Mouse (Mus musculus): ENCODE measurements around the gene Vmac.

Vmac gene

DNA sequence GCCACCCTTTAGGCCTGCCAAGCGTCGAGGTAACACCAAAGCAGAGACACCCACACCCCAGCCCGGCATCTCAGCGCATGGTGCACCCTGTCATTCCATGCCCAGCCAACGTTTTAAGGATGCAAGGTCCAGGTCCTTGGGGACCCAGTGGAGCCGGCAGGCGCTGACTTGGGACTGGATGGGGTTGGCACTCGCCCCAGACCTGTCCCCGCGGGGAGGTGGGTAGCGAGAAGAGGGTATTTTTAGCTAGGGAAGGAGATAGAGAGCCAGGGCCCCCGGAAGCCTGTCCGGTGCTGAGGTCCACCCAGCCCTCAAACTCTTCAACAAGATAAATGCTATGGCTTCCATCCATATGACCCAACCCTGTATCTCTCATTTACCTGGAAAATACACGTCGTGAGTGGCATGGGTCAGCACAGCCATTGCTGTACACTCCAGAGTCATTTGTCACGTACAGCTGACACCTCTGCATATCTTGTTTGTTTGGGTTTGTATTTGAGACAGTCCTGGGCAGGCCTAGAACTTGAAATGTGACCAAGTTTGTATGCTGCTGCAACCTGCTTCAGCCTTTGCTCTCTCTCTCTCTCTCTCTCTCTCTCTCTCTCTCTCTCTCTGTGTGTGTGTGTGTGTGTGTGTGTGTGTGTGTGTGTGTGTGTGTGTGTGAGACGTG, 22.4 kb upstream of the Vmac start:
- no peak for DNase-seq (ENCODE audit: low spot score in 2 of 2)

DNA sequence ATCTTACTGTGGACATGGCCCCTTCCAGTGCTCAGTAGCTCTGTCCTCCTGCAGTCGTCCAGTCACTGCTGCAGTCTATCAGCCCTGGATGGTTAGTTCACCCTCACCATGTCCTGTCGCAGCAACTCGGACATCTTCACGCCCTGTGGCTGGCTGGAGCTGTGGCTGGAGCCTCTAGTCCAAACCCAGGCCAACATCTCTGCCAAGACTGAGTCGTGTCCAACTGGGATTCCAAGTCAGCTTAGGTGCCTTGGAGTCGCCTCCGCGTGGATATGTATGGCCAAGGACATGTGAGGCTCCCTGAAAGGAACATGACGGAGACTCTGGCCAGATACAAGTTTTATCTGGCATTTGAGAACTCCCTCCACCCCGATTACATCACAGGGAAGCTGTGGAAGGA, 20.4 kb upstream of the Vmac start:
- DNase-seq (ENCODE audit: low spot score in 2 of 2) = no peak

DNA sequence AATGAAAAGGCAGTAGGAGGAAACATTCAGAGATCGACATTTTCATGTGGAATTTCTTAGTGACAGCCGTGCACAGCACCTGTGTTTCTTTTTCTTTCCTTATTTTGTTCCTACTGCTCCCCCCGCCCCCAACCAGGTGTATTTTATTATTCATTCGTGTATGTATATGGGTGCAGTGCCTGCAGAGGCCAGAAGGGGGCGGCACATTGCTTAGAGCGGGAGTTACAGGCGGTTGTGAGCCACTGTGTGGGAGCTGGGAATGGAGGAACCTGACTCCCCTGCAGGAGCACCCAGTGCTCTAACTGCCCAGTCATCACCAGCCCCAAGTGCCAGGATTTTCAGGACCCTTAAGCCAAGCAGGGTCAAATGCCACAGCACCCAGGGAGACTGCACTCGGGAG, 18.7 kb upstream of the Vmac start:
- no peak for DNase-seq (ENCODE audit: low spot score in 2 of 2)

DNA sequence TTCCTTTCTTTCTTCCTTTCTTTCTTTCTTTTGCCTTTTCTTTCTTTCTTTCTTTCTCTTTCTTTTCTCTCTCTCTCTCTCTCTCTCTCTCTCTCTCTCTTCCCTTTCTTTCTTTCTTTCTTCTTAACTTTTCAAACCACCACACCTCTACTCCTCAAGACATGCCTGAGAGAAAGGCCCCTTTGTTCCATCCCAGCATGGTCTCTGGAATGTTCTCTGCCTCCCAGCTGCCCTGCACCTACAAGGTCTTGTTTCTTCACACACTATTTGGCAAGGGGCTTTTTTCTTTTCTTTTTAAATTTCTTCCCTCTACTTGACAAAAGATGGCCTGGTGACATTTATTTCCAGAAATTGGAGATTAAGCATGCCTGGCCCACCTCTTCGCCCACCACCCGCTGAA, 11.8 kb upstream of the Vmac start:
- no peak for DNase-seq (ENCODE audit: low spot score in 2 of 2)

DNA sequence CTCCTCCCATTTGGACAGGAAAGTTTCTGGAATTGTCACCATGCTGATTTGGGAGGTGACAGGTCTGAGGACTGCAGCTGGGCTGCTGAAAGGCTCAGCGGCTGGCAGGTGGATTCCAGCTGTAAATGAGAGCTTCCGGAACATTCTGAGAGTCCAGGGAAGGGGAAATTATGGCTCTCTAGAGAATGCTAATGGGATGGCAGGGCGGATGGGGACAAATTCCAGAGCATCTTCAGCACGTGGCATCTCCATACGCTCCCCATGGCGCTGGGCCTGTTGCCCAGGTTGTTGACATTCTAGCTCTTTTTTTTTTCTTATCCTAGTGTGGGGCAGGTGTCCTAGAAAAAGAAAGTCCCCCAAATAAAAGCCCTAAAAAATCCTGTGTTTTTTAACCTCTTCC, 11.3 kb upstream of the Vmac start:
- peak in 1 of 2 experiments; percentile 48 for DNase-seq (ENCODE audit: low spot score in 2 of 2)

DNA sequence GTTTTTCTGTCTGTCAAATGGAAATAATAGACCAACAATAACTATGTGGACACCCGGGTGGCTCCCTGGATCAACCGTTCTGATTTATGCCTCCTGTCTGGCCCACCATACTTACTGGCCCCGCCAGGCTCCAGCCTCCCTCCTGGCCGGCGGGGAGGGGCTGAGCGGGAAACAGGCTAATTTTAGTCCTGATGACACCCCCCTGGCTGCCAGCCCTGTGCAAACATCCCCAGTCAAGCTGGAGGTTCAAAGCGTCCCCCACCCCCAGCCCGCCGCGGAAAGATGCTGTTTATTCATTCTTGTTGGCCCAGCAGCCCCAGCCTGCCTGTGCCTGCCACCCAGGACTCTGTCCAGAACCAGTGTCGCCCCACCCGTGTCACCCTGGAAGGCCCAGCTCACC, 10.3 kb upstream of the Vmac start:
- peak; percentile 40 to 56 for DNase-seq (ENCODE audit: low spot score in 2 of 2)

DNA sequence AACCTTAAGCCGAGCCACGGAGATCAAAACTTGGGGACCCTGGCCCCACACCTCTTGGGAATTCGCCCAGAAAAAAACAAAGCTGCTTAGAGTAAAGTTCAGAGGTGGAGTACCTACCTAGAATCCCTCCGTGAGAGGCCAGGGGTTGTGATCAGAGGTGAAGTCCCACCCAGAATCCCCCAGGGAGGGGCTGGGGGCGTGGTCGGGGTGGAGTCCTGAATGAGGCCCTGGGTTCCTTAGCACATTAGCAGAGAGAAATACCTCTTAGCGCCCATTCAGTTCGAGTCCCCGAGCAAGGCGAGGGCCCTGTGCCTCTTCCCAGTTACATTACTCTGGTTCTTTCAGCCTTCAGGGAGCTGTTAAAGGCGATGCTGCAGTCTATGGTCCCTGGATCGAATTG, 9.8 kb upstream of the Vmac start:
- DNase-seq (ENCODE audit: low spot score in 2 of 2) = no peak

DNA sequence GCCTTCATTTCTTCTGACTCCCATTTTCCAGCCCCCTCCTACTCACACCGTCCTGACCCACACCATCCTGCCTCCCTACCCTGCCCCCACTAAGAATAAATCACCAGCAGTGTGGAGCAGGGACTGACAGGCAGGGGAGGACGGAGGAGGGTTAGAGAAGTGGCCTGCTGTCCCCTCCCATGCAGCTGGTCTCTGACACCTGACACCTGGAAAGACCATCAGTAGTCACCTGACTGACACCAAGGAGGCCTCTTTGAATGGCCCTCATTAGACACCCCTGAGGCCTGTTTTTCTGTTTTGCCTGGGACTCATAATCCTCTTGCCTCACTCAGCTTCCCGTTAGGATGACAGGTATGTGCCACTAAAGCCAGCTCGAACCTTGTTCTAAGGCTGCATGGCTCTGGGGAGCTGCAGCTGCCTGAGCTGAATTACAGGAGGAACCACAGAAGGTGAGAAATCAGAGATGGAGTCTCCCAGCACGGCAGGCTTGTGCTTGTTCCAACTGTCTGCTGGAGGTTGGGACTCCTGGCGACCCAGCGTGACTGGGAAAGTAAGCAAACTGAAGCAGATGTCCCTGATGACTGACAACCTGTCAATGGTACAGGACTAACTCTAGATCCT, 9.3 kb upstream of the Vmac start:
- peak in 1 of 2 experiments; percentile 38 for DNase-seq (ENCODE audit: low spot score in 2 of 2)

DNA sequence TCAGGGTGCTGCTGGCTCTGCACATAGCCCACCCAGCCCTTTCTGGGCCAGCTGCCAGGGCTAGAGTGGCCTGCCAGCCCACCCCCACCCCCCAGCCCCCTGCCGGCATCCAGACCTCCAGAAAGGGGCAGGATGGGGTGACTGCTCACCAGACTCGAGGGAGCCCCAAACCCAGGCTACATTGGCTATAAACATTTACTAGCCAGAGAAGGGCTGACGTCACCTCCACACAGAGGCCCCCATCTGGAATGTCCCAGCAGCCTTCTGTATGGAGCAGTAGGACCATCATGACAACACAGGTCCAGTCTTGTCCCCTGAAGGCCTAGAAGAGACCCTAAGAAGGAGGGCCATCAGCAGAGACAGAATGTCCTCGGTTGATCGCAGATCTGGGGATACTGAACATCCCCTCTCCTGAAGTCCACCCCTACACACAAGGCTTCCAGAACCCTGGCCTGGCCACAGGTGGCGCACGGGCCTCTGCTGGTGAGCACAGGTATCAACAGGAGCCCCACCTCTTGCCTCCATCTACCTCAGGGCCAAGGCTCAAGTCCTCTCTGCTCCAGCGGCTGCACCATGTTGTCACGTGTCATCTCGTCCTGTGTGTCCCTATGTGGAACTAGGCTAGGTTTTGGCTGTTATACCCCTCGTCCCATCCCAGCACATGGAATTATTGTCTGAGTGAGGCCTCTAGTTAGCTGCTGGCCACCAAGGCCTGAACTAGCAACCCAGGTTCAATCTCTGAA, 5.8 kb upstream of the Vmac start:
- DNase-seq (ENCODE audit: low spot score in 2 of 2) = no peak

DNA sequence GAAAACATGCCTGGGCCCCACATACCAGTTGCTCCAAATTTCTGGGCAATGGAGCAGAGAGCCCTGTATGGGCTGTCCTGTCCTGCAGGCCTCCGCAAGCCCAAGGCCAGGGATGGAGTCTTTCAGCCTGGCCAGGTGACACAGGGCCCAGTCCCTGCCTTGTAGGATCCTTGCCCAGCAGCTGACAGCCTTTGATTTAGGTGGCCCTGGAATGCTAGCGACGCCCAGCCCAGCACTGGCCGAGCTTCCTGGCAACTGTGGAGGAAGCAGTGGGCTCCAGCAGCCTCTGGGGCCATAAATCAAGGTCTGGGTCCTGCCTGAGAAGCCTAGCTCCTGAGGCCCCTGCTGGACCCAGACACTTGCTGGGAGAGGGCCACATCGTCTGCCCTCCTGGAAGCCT, 4.6 kb upstream of the Vmac start:
- no peak for DNase-seq (ENCODE audit: low spot score in 2 of 2)

DNA sequence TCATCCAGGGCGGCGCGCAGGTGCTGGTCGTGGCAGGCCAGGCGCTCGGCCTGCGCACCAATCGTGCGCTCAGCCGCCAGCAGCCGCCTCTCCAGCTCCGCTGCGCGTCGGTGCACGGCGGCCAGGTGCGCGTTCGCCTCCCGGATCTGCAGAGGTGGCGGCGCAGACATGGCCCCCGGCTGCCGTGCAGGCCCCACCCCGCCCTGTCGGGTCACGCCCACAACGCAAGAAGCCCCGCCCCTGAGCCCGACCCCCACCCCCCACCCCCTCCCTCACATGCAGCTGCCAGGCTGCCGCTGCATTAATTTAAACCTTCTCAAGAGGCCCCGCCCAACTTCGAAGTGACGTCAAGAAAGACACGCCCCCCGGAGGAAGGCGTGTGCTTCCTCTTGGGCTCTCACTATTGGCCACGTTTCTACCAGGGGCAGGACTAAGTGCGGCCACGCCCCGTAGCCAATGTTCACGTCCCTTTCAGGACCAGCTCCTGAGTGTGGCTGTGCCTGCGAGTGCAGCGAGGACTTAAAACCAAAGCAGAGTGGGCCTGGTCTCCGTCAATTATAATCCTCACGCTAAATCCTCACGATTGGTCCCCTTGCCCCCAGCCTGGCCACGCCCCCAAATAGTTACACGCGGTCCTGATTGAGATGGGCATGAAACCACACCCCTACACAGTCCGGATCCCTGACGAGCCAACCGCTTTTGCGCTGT, 1.0 kb downstream of the Vmac start:
- DNase-seq (ENCODE audit: low spot score in 2 of 2) = peak; percentile 98 to 99

DNA sequence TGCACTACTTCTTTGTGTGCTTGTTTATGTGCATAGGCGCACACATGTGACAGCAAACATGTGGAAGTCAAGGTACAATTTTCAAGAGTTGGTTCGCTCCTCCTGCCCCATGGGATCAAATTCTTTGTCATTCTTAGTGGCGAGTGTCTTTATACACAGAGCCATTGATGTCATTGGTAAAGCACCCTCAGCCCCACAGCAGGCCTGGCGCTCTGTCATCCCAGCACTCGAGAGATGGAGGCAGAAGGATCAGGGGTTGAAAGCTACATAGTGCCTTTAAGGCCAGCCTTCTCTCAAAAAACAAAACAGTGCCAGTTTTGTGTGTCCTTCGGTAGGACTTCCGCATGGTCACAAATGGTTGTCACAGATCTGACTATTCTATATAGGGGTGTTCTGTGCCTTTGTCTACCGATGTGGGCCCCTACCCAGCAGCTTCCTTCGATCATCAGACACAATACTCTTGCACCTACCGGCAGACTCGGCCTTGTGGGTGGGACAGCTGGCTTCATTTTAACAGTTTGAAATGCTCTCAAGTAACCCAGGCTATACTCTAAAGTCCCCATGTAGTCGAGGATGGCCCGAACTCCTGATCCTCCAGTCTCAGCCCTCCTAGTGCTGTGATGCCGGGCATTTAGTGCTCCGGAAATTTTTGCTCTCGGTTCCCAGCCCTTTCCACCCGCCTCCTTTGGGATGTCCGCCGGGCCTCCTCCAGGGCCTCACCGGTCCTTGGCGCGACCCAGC, 1.7 kb downstream of the Vmac start:
- DNase-seq (ENCODE audit: low spot score in 2 of 2) = no peak

DNA sequence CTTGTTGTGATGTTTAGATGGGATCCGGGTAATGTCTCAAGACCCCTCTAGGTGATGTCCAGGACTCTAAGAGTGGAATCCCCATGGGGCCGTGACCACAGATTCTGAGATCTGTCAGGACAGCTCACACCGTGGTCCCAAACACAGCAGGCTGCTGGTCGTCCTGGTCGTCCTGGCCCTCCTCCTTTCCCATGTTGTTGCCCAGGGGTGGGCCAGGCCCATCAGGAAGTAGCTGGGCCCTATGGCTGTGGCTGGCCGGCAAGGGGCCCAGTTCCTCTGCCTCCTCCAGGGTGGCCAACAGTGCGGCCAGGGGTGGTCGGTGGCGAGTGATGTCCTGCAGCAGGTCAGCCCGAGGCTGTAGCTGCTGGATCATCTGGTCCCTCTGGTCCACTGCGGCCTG, 2.5 kb downstream of the Vmac start:
- DNase-seq (ENCODE audit: low spot score in 2 of 2) = no peak

DNA sequence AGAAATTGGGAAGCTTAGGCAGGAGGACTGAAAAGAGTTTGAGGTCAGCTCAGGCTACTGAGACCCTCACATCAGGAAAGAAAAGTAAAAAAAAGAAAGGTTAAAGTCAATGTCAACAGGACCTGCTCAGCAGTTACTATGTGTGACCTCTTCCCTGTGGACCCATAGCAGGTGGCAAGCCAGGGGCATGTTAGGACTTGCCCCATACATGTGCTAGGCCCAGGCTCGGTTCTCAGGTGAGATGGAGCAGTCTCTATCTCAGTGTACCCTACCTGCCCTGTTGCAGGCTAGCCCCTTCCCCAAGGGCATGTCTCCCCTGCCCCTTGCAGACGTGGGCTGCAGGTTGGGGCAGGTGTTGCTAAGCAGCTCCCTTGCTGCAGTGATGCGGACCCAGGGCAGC, 8.1 kb downstream of the Vmac start:
- DNase-seq (ENCODE audit: low spot score in 2 of 2) = no peak

DNA sequence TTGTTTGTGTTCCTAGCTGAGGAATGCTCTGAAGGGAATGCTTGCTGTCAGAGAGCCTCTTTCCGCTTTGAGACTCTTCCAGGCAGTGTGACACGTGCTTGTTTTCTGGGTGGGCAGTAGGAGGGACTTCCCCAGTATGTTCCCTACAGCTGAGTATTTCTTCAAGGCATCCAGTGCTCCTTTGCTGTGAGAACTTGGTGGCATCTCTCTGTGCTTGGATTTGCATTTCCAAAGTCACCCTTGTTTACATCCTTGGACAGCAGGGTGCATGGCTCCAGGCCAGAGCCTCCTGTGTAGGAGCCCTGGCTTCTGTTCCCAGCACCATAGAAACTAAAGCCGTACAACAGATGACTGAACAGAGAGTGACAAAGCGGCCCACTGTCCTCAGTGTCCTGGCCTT, 9.1 kb downstream of the Vmac start:
- no peak for DNase-seq (ENCODE audit: low spot score in 2 of 2)

DNA sequence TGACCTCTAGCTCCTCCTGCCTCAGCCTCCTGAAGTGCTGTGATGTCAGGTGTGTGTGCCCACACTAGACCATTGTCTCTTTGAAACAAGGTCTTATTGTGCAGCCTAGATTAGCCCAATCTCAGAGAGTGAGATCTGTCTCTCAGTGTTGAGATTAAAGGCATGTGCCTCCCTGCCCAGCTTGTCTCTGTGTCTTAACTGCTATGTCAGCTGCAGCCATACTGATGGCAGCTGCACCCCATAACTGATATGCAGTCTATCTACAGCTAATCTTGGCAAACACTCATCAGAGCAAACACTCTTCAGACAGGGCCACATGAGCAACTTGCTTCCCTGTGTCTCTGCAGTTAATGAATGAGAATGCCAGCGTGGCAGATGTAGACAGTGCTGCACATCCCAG, 11.3 kb downstream of the Vmac start:
- no peak for DNase-seq (ENCODE audit: low spot score in 2 of 2)

DNA sequence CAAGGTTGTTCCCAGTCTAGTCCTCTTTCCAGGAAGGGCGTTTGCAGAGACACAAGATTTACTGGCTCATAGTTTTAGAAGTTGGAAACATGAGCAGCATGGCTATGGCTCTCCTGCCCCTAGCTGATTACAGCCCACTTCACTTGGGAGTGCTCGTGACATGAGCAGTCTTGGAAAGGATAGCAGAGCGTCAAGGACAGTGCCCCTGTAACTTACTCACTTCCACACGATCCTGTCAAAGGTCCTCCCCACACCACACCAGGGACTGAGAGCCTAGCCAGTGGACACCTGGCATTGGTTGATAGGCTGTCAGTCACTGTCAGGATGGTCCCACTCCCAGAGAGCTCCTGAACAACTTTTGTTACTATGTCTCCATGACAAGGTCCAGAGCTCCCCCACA, 14.8 kb downstream of the Vmac start:
- DNase-seq (ENCODE audit: low spot score in 2 of 2) = no peak

DNA sequence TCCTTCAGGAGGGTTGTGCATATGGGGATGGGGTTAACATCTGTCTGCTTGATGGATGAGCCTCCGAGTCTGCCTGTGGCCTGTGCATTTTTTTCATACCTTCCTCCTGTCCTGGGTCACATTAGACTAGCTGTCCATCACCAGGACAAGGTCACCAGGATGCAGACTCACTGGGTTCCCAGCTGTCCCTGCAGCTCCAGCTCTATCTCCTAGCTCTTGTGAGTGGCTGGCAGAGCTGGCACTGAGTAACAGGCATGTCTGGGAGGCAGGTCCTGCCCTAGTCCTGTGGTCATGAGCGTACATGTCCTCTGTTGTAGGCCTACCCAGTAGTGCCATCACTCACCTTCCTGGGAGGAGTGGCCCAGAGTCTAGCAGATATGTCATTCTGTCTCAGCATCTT, 17.4 kb downstream of the Vmac start:
- no peak for DNase-seq (ENCODE audit: low spot score in 2 of 2)

DNA sequence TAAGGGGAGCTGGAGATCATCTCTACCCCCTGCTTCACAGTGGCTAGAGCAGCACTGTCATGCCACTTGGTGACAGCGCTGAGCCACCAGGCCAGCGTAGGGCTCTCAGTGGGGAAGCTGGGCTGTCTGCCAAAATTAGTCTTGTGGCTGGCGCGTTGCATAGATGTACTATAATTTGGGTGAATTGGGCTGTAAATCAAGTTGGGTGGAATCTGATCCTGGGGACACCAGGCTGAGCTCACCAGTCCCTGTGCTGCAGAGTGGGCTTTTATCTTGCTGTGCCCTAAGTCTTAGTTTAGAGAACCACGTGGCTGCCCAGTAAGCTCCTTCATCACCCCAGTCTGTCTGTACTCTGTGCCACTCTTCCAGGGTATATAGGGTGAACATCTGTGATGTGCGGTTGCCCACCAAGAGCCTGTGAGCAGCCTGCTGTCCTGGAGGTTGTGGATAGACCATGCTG, 23.9 kb downstream of the Vmac start:
- DNase-seq (ENCODE audit: low spot score in 2 of 2) = peak; percentile 79 to 81

DNA sequence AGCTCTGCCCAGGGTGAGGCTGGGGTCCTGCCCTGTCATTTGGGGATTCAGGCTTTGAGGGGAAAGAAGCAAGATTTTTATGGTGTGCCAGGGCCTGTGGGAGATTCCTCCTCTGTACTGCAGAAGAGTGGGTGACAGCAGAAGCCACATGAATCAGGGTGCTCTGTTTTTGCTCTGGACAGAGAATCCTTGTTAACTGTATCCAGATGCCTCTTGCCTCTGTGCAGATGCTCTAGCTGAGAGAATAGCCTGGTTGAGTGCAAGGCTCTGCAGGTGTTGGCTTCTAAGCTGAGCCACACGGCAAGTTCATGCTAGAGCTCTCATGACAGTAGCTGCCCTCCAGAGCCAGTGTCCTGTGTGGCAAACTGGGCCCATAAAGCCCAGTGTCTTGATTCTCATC, 24.4 kb downstream of the Vmac start:
- no peak for DNase-seq (ENCODE audit: low spot score in 2 of 2)

DNA sequence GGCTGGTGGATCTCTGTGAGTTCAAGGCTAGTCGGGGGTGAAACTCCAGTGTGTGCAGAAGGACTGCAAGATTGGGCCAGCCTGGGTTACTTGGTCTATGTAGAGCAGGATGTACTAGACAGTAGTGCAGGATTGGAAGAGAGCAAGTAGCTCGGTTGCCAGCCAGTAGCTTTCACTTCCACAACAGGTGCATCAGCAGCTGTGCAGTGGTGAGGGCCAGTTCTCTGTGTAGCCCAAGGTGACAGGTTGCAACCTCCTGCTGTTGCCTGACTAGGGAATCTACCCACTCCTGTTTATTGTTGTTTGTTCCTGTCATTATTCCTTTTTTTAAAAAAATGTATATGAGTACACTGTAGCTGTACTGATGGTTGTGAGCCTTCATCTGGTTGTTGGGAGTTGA, 29.1 kb downstream of the Vmac start:
- no peak for DNase-seq (ENCODE audit: low spot score in 2 of 2)

DNA sequence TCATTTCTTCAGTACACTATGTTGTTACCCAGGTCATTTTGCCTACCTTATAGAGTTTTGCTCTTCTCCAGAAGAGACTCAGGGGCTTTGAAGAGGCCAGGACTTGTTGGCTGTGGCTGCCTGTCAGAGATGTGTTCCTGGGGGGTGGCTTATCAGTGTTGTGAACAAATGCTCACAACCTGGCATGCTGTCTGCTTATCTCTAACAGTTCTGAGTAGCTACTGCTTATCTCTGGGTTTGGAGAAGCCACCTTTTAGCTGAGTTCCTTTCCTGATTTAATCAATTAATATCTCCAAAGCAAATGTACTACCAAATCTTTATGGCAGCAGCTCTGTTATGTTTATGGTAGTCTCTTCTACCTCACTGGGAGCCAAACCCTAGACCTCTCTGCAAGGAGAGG, 29.8 kb downstream of the Vmac start:
- no peak for DNase-seq (ENCODE audit: low spot score in 2 of 2)

Measured in right cerebral cortex, postnatal 10 days (tissue).